Mouse (Mus musculus) testis, adult 2 months (tissue): ENCODE results near the gene Zmiz1.

Experiments used
- CTCF ChIP-seq: fragments of 200-500 bp; IDR thresholded peaks from 2 replicates; pipeline ENCODE4 v1.5.1; 2012; ENCODE audit warnings: low read depth, mild to moderate bottlenecking, inconsistent platforms, low read length, moderate library complexity; ENCODE audit not compliant: control insufficient read depth, insufficient read depth, insufficient replicate concordance
- POLR2A ChIP-seq: fragments of 200-500 bp; IDR thresholded peaks from 2 replicates; pipeline ENCODE4 v1.6.1; 2012; ENCODE audit warnings: low read depth, mild to moderate bottlenecking, inconsistent platforms, low read length, moderate library complexity; ENCODE audit not compliant: control insufficient read depth

- TF ChIP-seq POLR2A (no peak), CTCF (no peak)
Observed at GRCm38 (mm10) chr14:25510987-25511386, 52.0 kb downstream of the Zmiz1 start.
